In the genomic region with DNA sequence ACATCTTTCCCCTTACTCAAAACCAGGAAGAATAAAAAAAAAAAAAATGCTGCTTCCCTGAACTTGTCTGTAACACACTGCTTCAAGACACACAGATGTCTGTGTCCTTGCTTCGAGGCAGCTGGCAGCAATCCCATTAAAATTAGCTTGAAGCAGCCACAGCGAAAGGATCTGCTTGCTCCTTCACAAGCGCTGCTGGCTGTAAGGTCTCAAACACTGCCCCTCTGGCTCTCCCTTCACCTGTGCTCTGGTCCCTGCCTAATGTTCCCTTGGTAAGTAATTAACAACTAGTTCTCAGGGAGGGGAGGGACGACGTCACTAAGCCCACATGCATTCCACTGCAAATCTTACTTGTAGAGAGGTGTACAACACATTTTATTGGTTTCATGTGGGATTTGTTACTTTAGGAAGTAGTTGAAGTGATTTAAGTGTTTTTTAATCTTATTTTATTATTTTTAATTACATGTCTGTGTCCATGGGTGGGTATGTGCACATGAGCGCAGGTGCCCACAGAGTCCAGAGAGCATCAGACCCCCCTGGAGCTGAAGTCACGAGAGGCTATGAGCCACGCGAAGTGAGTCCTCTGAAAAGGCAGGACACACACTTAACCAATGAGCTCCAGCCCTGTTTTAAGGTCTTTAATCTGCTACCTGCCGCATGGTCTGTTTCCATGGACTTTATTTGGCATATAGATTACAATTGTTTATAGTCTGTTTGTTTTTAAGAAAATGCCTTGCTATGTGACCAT, we compare ENCODE assay signal across 12 mouse cellular contexts.
DNase-seq lines count a peak whose midpoint lies in the region; ATAC-seq lines count a peak whose summit lies in the region.
"Had no signal": no experiment of that assay in that cellular context is flagged by ENCODE, and none has a peak within 500 bp of the region (broad histone marks: within the 10 kb centered on the region; RNA-seq: fewer than 3 reads in every experiment).

No protein-coding gene starts in this region.

- H3K9ac ChIP-seq in hindbrain, embryonic 14.5 days, result no peak overlapping the region
- no peak overlapping the region for H3K9ac ChIP-seq in midbrain, embryonic 16.5 days (ENCODE audit: low read depth, low read length)
- H3K9ac ChIP-seq: hindbrain, embryonic 12.5 days had no signal

- H3K27ac ChIP-seq in hindbrain, embryonic 14.5 days, result no peak overlapping the region
- no peak overlapping the region for H3K27ac ChIP-seq in hindbrain, embryonic 10.5 days
- no peak overlapping the region for H3K27ac ChIP-seq in midbrain, embryonic 16.5 days (ENCODE audit: low read length)
- H3K27ac ChIP-seq: hindbrain, embryonic 12.5 days; left cerebral cortex, adult 2 months had no signal

- H3K4me3 ChIP-seq in hindbrain, embryonic 14.5 days (replicated peaks; ENCODE audit: low read length), result no peak overlapping the region
- H3K4me3 ChIP-seq in hindbrain, embryonic 10.5 days, result no peak overlapping the region
- no peak overlapping the region for H3K4me3 ChIP-seq in midbrain, embryonic 16.5 days (ENCODE audit: low read depth, low read length)
- H3K4me3 ChIP-seq: hindbrain, embryonic 12.5 days; left cerebral cortex, adult 2 months; myocyte had no signal

- no peaks in the 10 kb centered on the region for H3K9me3 ChIP-seq in hindbrain, embryonic 14.5 days (ENCODE audit: control insufficient read depth, low read length)
- H3K9me3 ChIP-seq in hindbrain, embryonic 10.5 days, result no peaks in the 10 kb centered on the region
- H3K9me3 ChIP-seq in midbrain, embryonic 16.5 days (replicated peaks; ENCODE audit: control insufficient read depth, low read length, poor library complexity, severe bottlenecking), result no peaks in the 10 kb centered on the region
- H3K9me3 ChIP-seq: hindbrain, embryonic 12.5 days had no signal

- no peaks in the 10 kb centered on the region for H3K27me3 ChIP-seq in hindbrain, embryonic 14.5 days (ENCODE audit: control insufficient read depth, insufficient read depth, low read length)
- no peaks in the 10 kb centered on the region for H3K27me3 ChIP-seq in hindbrain, embryonic 10.5 days (ENCODE audit: insufficient read depth, poor library complexity, severe bottlenecking)
- H3K27me3 ChIP-seq in midbrain, embryonic 16.5 days (ENCODE audit: control insufficient read depth, insufficient read depth, low read depth, low read length), result no peaks in the 10 kb centered on the region
- H3K27me3 ChIP-seq: hindbrain, embryonic 12.5 days had no signal

- H3K4me2 ChIP-seq in hindbrain, embryonic 14.5 days (replicated peaks), result no peak overlapping the region
- H3K4me2 ChIP-seq in midbrain, embryonic 16.5 days (ENCODE audit: low read length), result no peak overlapping the region
- H3K4me2 ChIP-seq: hindbrain, embryonic 12.5 days had no signal

- DNase-seq in hindbrain, embryonic 14.5 days (ENCODE audit: low spot score), result peak; percentile 45
- no peak for DNase-seq in hindbrain, embryonic 10.5 days (ENCODE audit: low spot score)
- DNase-seq in right cerebral cortex, postnatal 14 days, result peak; percentile 16
- DNase-seq in right cerebral cortex, postnatal 36 days (ENCODE audit: low spot score in 2 of 2), result no peak
- peak; percentile 62 for DNase-seq in kidney, adult 9 months
- no peak for DNase-seq in neural tube, embryonic 10.5 days (ENCODE audit: extremely low spot score, low spot score)
- no peak for DNase-seq in gastrocnemius, adult 8-10 months (ENCODE audit: low spot score in 2 of 2)
- DNase-seq: lung, postnatal 14 days had no signal

- H3K4me1 ChIP-seq in hindbrain, embryonic 14.5 days (replicated peaks; ENCODE audit: control insufficient read depth, insufficient read depth, low read length), result 0 out of 2 replicates have a peak, but pooled peaks cover 7% of the 10 kb centered on the region
- H3K4me1 ChIP-seq in hindbrain, embryonic 10.5 days (replicated peaks), result no peaks in the 10 kb centered on the region
- peaks cover 2% of the 10 kb centered on the region; the same call in 1 of the 2 replicates for H3K4me1 ChIP-seq in midbrain, embryonic 16.5 days (ENCODE audit: control insufficient read depth, insufficient read depth, low read length)

- no peak; the same call in 1 of the 2 replicates for ATAC-seq in hindbrain, embryonic 14.5 days (ENCODE audit: low FRiP score)
- ATAC-seq in midbrain, embryonic 16.5 days, result peak; percentile 64

- no peaks in the 10 kb centered on the region for H3K36me3 ChIP-seq in hindbrain, embryonic 14.5 days (replicated peaks; ENCODE audit: control insufficient read depth, insufficient read depth)
- no peaks in the 10 kb centered on the region for H3K36me3 ChIP-seq in hindbrain, embryonic 10.5 days
- H3K36me3 ChIP-seq in midbrain, embryonic 16.5 days (ENCODE audit: control insufficient read depth, insufficient read depth, low read length), result no peaks in the 10 kb centered on the region
- H3K36me3 ChIP-seq: hindbrain, embryonic 12.5 days had no signal

- 62% methylated on average over 10 of the region's 10 CpGs for WGBS in hindbrain, embryonic 14.5 days
- WGBS in hindbrain, embryonic 10.5 days, result 85% methylated on average over 10 of the region's 10 CpGs
- 60% methylated on average over 10 of the region's 10 CpGs for WGBS in midbrain, embryonic 16.5 days

Comparison
In these comparisons a context has a peak if more than half of its experiments do, and no peak if none do; other contexts are left out.
1. DNase-seq: peak in hindbrain, embryonic 14.5 days (single experiment), right cerebral cortex, postnatal 14 days (single experiment) and kidney, adult 9 months (single experiment); none in hindbrain, embryonic 10.5 days (single experiment), right cerebral cortex, postnatal 36 days (0 of 2), neural tube, embryonic 10.5 days (single experiment) and gastrocnemius, adult 8-10 months (0 of 2).